Mouse (Mus musculus) midbrain, postnatal 0 days (tissue): Measurements from ENCODE around the gene Gm17545. TPM values are rescaled to one million over a fixed set of nuclear protein-coding genes. Genes with fewer than 3 reads are reported as not detected.

Source experiments
- ATAC-seq: fragments of 200-750 bp; cut with Nextera tagmentation; 2 replicates; pipeline ENCODE4 v1.8.0; 2017; ENCODE audit warnings: moderate number of reproducible peaks, mild to moderate bottlenecking, moderate TSS enrichment, moderate library complexity; ENCODE audit not compliant: low FRiP score
- DNase-seq: peaks from one replicate; pipeline ENCODE4 v3.0.0-alpha.2; 2015; ENCODE audit warnings: low spot score
- H3K27ac ChIP-seq: fragments of 300-500 bp; sonication (generic); 2 replicates; pipeline ENCODE4 v1.5.1; 2014; ENCODE audit warnings: low read depth, mild to moderate bottlenecking, low read length, mixed read lengths
- H3K27me3 ChIP-seq: fragments of 300-500 bp; sonication (generic); 2 replicates; pipeline ENCODE4 v1.6.1; 2014; ENCODE audit warnings: low read length, control low read depth, mixed read lengths; ENCODE audit not compliant: insufficient read depth
- H3K36me3 ChIP-seq: fragments of 300-500 bp; sonication (generic); 2 replicates; pipeline ENCODE4 v1.6.1; 2014; ENCODE audit warnings: low read length, control low read depth, mixed read lengths; ENCODE audit not compliant: insufficient read depth
- H3K4me1 ChIP-seq: fragments of 300-500 bp; sonication (generic); 2 replicates; pipeline ENCODE4 v1.6.1; 2014; ENCODE audit warnings: mild to moderate bottlenecking, control low read depth, antibody characterized with exemption, low read length, mixed read lengths; ENCODE audit not compliant: insufficient read depth
- H3K4me2 ChIP-seq: fragments of 300-500 bp; sonication (generic); 2 replicates; pipeline ENCODE4 v1.6.1; 2014; ENCODE audit warnings: low read depth, mild to moderate bottlenecking, low read length, mixed read lengths; ENCODE audit not compliant: poor library complexity, severe bottlenecking
- H3K4me3 ChIP-seq: fragments of 300-500 bp; sonication (generic); 2 replicates; pipeline ENCODE4 v1.5.1; 2014; ENCODE audit warnings: low read depth, mild to moderate bottlenecking, low read length, moderate library complexity
- H3K9ac ChIP-seq: fragments of 300-500 bp; sonication (generic); replicated peaks from 2 replicates; pipeline ENCODE4 v1.6.1; 2014; ENCODE audit warnings: mild to moderate bottlenecking, low read length, moderate library complexity, mixed read lengths; ENCODE audit not compliant: poor library complexity, severe bottlenecking
- H3K9me3 ChIP-seq: fragments of 300-500 bp; sonication (generic); 2 replicates; pipeline ENCODE4 v1.6.1; 2016; ENCODE audit warnings: low read length, control low read depth
- CTCF ChIP-seq: IDR thresholded peaks from 2 replicates; pipeline ENCODE4 v1.5.1; 2016; ENCODE audit warnings: antibody characterized with exemption, mild to moderate bottlenecking
- whole genome bisulfite sequencing: fragments of 180-500 bp; shearing (Covaris S2); extraction: QIAGEN DNeasy Blood & Tissue Kit; methylation state at CpG from one replicate; pipeline ENCODE4 v1.1.7; 2014; 5-methylcytosine and 5-hydroxymethylcytosine counted together
- polyA plus RNA-seq: library from polyadenylated mRNA; unstranded; fragments of >200 nt; fragmentation: Nextera tagmentation; extraction: Ambion mirVana; gene quantifications from 2 replicates; pipeline ENCODE4 v1.2.1, GENCODE M21; 2015
- total RNA-seq: library from RNA; depleted of rRNA; stranded (reverse); fragments of >200 nt; gene quantifications from 2 replicates; pipeline ENCODE4 v1.2.3, GENCODE M21; 2014

Gm17545 gene
- total and polyA plus RNA-seq, 2 experiments from 2014 or later, result not detected

- ATAC-seq, result no peak
Observed at GRCm38 (mm10) chr9:22457142-22457835, 3.2 kb downstream of the Gm17545 start.

GRCm38 (mm10) chr9:22461946-22462345, 7.9 kb downstream of the Gm17545 start:
- Histone ChIP-seq H3K27ac (no peak overlapping the region), H3K4me2 (no peak overlapping the region), H3K4me1 (0 out of 2 replicates have a peak, but pooled peaks cover 3% of the 10 kb centered on the region), H3K9me3 (no peaks in the 10 kb centered on the region), H3K9ac (no peak overlapping the region), H3K36me3 (peaks cover 5% of the 10 kb centered on the region), H3K27me3 (no peaks in the 10 kb centered on the region), H3K4me3 (no peak overlapping the region)
- TF ChIP-seq CTCF, result no peak
- WGBS, result 87% methylated on average over 3 of the region's 3 CpGs
- DNase-seq, result peak; percentile 72
- ATAC-seq, result 0 out of 2 replicates have a peak, but pooled peaks have one; percentile 22

More at GRCm38 (mm10) chr9:22457142-22457835, 3.2 kb downstream of the Gm17545 start:
- H3K4me3 ChIP-seq, result no peak overlapping the region
- 87% methylated on average over 11 of the region's 11 CpGs for WGBS
- H3K9ac ChIP-seq, result no peak overlapping the region
- H3K27ac ChIP-seq, result no peak overlapping the region
- no peak for DNase-seq
- H3K36me3 ChIP-seq, result peaks cover 42% of the 10 kb centered on the region
- no peaks in the 10 kb centered on the region for H3K27me3 ChIP-seq
- H3K4me2 ChIP-seq, result no peak overlapping the region
- no peak for TF ChIP-seq CTCF
- H3K9me3 ChIP-seq, result no peaks in the 10 kb centered on the region
- no peaks in the 10 kb centered on the region for H3K4me1 ChIP-seq

GRCm38 (mm10) chr9:22466212-22466611, 12.1 kb downstream of the Gm17545 start:
- no peaks in the 10 kb centered on the region for H3K36me3 ChIP-seq
- no peaks in the 10 kb centered on the region for H3K9me3 ChIP-seq
- ATAC-seq, result no peak
- no peak overlapping the region for H3K4me3 ChIP-seq
- no peak overlapping the region for H3K9ac ChIP-seq
- no peak for TF ChIP-seq CTCF
- WGBS, result 98% methylated on average over 5 of the region's 5 CpGs
- 0 out of 2 replicates have a peak, but pooled peaks cover 3% of the 10 kb centered on the region for H3K4me1 ChIP-seq
- H3K4me2 ChIP-seq, result no peak overlapping the region
- no peaks in the 10 kb centered on the region for H3K27me3 ChIP-seq
- H3K27ac ChIP-seq, result no peak overlapping the region
- no peak for DNase-seq

- peak; percentile 47 for DNase-seq
- Histone ChIP-seq H3K9ac (peak overlapping the region; percentile 96), H3K4me1 (0 out of 2 replicates have a peak, but pooled peaks cover 3% of the 10 kb centered on the region), H3K4me3 (peak overlapping the region; percentile 84), H3K36me3 (no peaks in the 10 kb centered on the region), H3K9me3 (no peaks in the 10 kb centered on the region), H3K27me3 (no peaks in the 10 kb centered on the region), H3K27ac (peak overlapping the region; percentile 92), H3K4me2 (peak overlapping the region; percentile 51)
- TF ChIP-seq CTCF, result no peak
- under 1% methylated on average over 69 of the region's 73 CpGs for WGBS
- peak; percentile 76 for ATAC-seq
Observed at GRCm38 (mm10) chr9:22467371-22468169, 13.5 kb downstream of the Gm17545 start.

GRCm38 (mm10) chr9:22468170-22468898, 14.2 kb downstream of the Gm17545 start:
- no peaks in the 10 kb centered on the region for H3K36me3 ChIP-seq
- peak overlapping the region; percentile 92 for H3K27ac ChIP-seq
- ATAC-seq (peak; percentile 82), DNase-seq (peak; percentile 76)
- 3% methylated on average over 40 of the region's 43 CpGs for WGBS
- no peaks in the 10 kb centered on the region for H3K27me3 ChIP-seq
- no peaks in the 10 kb centered on the region for H3K9me3 ChIP-seq
- peak overlapping the region; percentile 51 for H3K4me2 ChIP-seq
- peak overlapping the region; percentile 84 for H3K4me3 ChIP-seq
- peak overlapping the region; percentile 96 for H3K9ac ChIP-seq
- 0 out of 2 replicates have a peak, but pooled peaks cover 3% of the 10 kb centered on the region for H3K4me1 ChIP-seq
- no peak for TF ChIP-seq CTCF
